Mouse (Mus musculus) megakaryocyte-erythroid progenitor cell, adult 5-6 weeks (primary cell): ENCODE measurements at regions not wholly inside any gene's neighbourhood (a gene's known extent, or its start where the extent isn't known, plus 50 kb on each side); places are given as distances from the start of the nearest gene placed in this dataset.

ENCODE experiments used
- ATAC-seq: replicated peaks from 2 replicates; pipeline ENCODE4 v1.8.0; 2016; ENCODE audit warnings: mild to moderate bottlenecking, inconsistent platforms; ENCODE audit not compliant: severe bottlenecking, poor library complexity, low FRiP score, low TSS enrichment

- no peak for ATAC-seq
Measured at GRCm38 (mm10) chr10:37404933-37405332, 266.2 kb upstream of the Marcks start.

- ATAC-seq, result no peak
Measured at GRCm38 (mm10) chr10:37404407-37404806, 265.7 kb upstream of the Marcks start.

- no peak for ATAC-seq
Measured at GRCm38 (mm10) chr10:37402376-37402775, 263.7 kb upstream of the Marcks start.

- ATAC-seq, result no peak
Measured at GRCm38 (mm10) chr10:37400991-37401390, 262.3 kb upstream of the Marcks start.

GRCm38 (mm10) chr10:37400379-37400778 lies 261.7 kb upstream of the Marcks start:
- no peak for ATAC-seq

GRCm38 (mm10) chr10:37397271-37397991 lies 258.7 kb upstream of the Marcks start:
- 0 out of 2 replicates have a peak, but pooled peaks have one; percentile 18 for ATAC-seq

GRCm38 (mm10) chr10:37390011-37390410 lies 251.3 kb upstream of the Marcks start:
- ATAC-seq, result no peak

GRCm38 (mm10) chr10:37386216-37386615 lies 247.5 kb upstream of the Marcks start:
- ATAC-seq, result no peak

- no peak for ATAC-seq
Measured at GRCm38 (mm10) chr10:37380024-37380423, 241.3 kb upstream of the Marcks start.

GRCm38 (mm10) chr10:37378002-37378702 lies 239.4 kb upstream of the Marcks start:
- no peak for ATAC-seq

GRCm38 (mm10) chr10:37377258-37378001 lies 238.7 kb upstream of the Marcks start:
- no peak for ATAC-seq

GRCm38 (mm10) chr10:37376172-37376571 lies 237.5 kb upstream of the Marcks start:
- ATAC-seq, result no peak

- ATAC-seq, result no peak
Measured at GRCm38 (mm10) chr10:37375648-37376047, 236.9 kb upstream of the Marcks start.

- ATAC-seq, result no peak
Measured at GRCm38 (mm10) chr10:37368997-37369679, 230.4 kb upstream of the Marcks start.

GRCm38 (mm10) chr10:37367796-37368195 lies 229.1 kb upstream of the Marcks start:
- ATAC-seq, result no peak

- ATAC-seq, result no peak
Measured at GRCm38 (mm10) chr10:37364506-37364905, 225.8 kb upstream of the Marcks start.

- ATAC-seq, result no peak
Measured at GRCm38 (mm10) chr10:37360985-37361384, 222.3 kb upstream of the Marcks start.

- no peak for ATAC-seq
Measured at GRCm38 (mm10) chr10:37358900-37359299, 220.2 kb upstream of the Marcks start.

- no peak for ATAC-seq
Measured at GRCm38 (mm10) chr10:37358334-37358733, 219.6 kb upstream of the Marcks start.
